Mouse (Mus musculus): ENCODE results near the gene Wdr59.
"Not testable (repeated sequence)": the region's sequence is repeated elsewhere in the genome, so short reads cannot be mapped to it uniquely, and the experiment has no call there.

Wdr59 gene

GRCm38 (mm10) chr8:111537765-111538158 is 15.9 kb upstream of the Wdr59 start:
- no peak for DNase-seq (ENCODE audit: low read depth)

GRCm38 (mm10) chr8:111536978-111537764 is 15.3 kb upstream of the Wdr59 start:
- no peak for DNase-seq (ENCODE audit: low read depth)

- DNase-seq (ENCODE audit: low read depth), result peak; percentile 42
These were observed 14.4 kb upstream of the Wdr59 start, which contains the start of gene Znrf1 for GRCm38 (mm10) chr8:111536031-111536977. Gene Znrf1 (plus strand): TSS chr8:111536097.

- DNase-seq (ENCODE audit: low read depth), result no peak
These were observed 13.6 kb upstream of the Wdr59 start for GRCm38 (mm10) chr8:111535491-111535890.

- DNase-seq (ENCODE audit: low read depth), result no peak
These were observed 11.6 kb upstream of the Wdr59 start for GRCm38 (mm10) chr8:111533503-111533902.

- DNase-seq (ENCODE audit: low read depth), result no peak
These were observed 9.7 kb upstream of the Wdr59 start for GRCm38 (mm10) chr8:111531621-111532020.

- no peak for DNase-seq (ENCODE audit: low read depth)
These were observed 9.3 kb upstream of the Wdr59 start for GRCm38 (mm10) chr8:111531191-111531590.

GRCm38 (mm10) chr8:111528071-111528470 is 6.2 kb upstream of the Wdr59 start:
- DNase-seq (ENCODE audit: low read depth), result no peak

GRCm38 (mm10) chr8:111527149-111527548 is 5.3 kb upstream of the Wdr59 start:
- DNase-seq (ENCODE audit: low read depth), result no peak

- DNase-seq (ENCODE audit: low read depth), result no peak
These were observed 4.6 kb upstream of the Wdr59 start for GRCm38 (mm10) chr8:111526403-111527024.

GRCm38 (mm10) chr8:111517466-111517865 is 4.4 kb downstream of the Wdr59 start:
- no peak for DNase-seq (ENCODE audit: low read depth)

GRCm38 (mm10) chr8:111516451-111517035 is 5.3 kb downstream of the Wdr59 start:
- no peak for DNase-seq (ENCODE audit: low read depth)

GRCm38 (mm10) chr8:111513446-111513845 is 8.4 kb downstream of the Wdr59 start:
- DNase-seq (ENCODE audit: low read depth), result no peak

- DNase-seq (ENCODE audit: low read depth), result no peak
These were observed 9.0 kb downstream of the Wdr59 start for GRCm38 (mm10) chr8:111512941-111513340.

- DNase-seq (ENCODE audit: low read depth), result no peak
These were observed 11.5 kb downstream of the Wdr59 start for GRCm38 (mm10) chr8:111510401-111510800.

- no peak for DNase-seq (ENCODE audit: low read depth)
These were observed 12.6 kb downstream of the Wdr59 start for GRCm38 (mm10) chr8:111509278-111509677.

GRCm38 (mm10) chr8:111508566-111508965 is 13.3 kb downstream of the Wdr59 start:
- DNase-seq (ENCODE audit: low read depth), result no peak

GRCm38 (mm10) chr8:111501724-111502464 is 20.0 kb downstream of the Wdr59 start:
- DNase-seq (ENCODE audit: low read depth), result no peak

GRCm38 (mm10) chr8:111498249-111498648 is 23.6 kb downstream of the Wdr59 start:
- DNase-seq (ENCODE audit: low read depth), result not testable (repeated sequence)

GRCm38 (mm10) chr8:111496326-111496725 is 25.6 kb downstream of the Wdr59 start:
- no peak for DNase-seq (ENCODE audit: low read depth)

- DNase-seq (ENCODE audit: low read depth), result no peak
These were observed 28.7 kb downstream of the Wdr59 start for GRCm38 (mm10) chr8:111493176-111493575.
